Mouse (Mus musculus) hindbrain, postnatal 0 days (tissue): ENCODE data around the gene Eif2b2. TPM values are rescaled to one million over a fixed set of nuclear protein-coding genes. Genes with fewer than 3 reads are reported as not detected.

Experiments
- ATAC-seq: fragments of 200-750 bp; cut with Nextera tagmentation; 2 replicates; pipeline ENCODE4 v1.8.0; 2017; ENCODE audit warnings: mild to moderate bottlenecking, moderate TSS enrichment, moderate library complexity
- DNase-seq: peaks from one replicate; pipeline ENCODE4 v3.0.0-alpha.2; 2015; ENCODE audit warnings: low spot score
- H3K27ac ChIP-seq: fragments of 300-500 bp; sonication (generic); 2 replicates; pipeline ENCODE4 v1.5.1; 2014; ENCODE audit warnings: mild to moderate bottlenecking
- H3K27me3 ChIP-seq: fragments of 300-500 bp; sonication (generic); 2 replicates; pipeline ENCODE4 v1.6.1; 2014; ENCODE audit warnings: low read length, mixed read lengths; ENCODE audit not compliant: insufficient read depth
- H3K36me3 ChIP-seq: fragments of 300-500 bp; sonication (generic); 2 replicates; pipeline ENCODE4 v1.6.1; 2014; ENCODE audit warnings: low read length, mixed read lengths; ENCODE audit not compliant: insufficient read depth
- H3K4me1 ChIP-seq: fragments of 300-500 bp; sonication (generic); 2 replicates; pipeline ENCODE4 v1.6.1; 2014; ENCODE audit warnings: antibody characterized with exemption, low read length, mixed read lengths; ENCODE audit not compliant: insufficient read depth
- H3K4me2 ChIP-seq: fragments of 300-500 bp; sonication (generic); 2 replicates; pipeline ENCODE4 v1.6.1; 2014; ENCODE audit warnings: low read depth, mild to moderate bottlenecking, low read length, moderate library complexity, mixed read lengths
- H3K4me3 ChIP-seq: fragments of 300-500 bp; sonication (generic); 2 replicates; pipeline ENCODE4 v1.5.1; 2014; ENCODE audit warnings: low read length
- H3K9ac ChIP-seq: fragments of 300-500 bp; sonication (generic); replicated peaks from 2 replicates; pipeline ENCODE4 v1.6.1; 2014; ENCODE audit warnings: mild to moderate bottlenecking, low read length, moderate library complexity, mixed read lengths
- H3K9me3 ChIP-seq: fragments of 300-500 bp; sonication (generic); 2 replicates; pipeline ENCODE4 v1.6.1; 2016; ENCODE audit warnings: low read length, mixed read lengths
- CTCF ChIP-seq: IDR thresholded peaks from 2 replicates; pipeline ENCODE4 v1.5.1; 2016; ENCODE audit warnings: antibody characterized with exemption, control low read depth, low read depth
- WGBS: fragments of 180-500 bp; shearing (Covaris S2); extraction: QIAGEN DNeasy Blood & Tissue Kit; methylation state at CpG from one replicate; pipeline ENCODE4 v1.1.7; 2014; 5-methylcytosine and 5-hydroxymethylcytosine counted together
- polyA plus RNA-seq: library from polyadenylated mRNA; unstranded; fragments of >200 nt; fragmentation: Nextera tagmentation; extraction: Ambion mirVana; gene quantifications from 2 replicates; pipeline ENCODE4 v1.2.1, GENCODE M21; 2015
- total RNA-seq: library from RNA; depleted of rRNA; stranded (reverse); fragments of >200 nt; gene quantifications from 2 replicates; pipeline ENCODE4 v1.2.3, GENCODE M21; 2014

Eif2b2 gene
- total and polyA plus RNA-seq, 2 experiments from 2014 or later: 87.9 to 91.0 TPM

DNA sequence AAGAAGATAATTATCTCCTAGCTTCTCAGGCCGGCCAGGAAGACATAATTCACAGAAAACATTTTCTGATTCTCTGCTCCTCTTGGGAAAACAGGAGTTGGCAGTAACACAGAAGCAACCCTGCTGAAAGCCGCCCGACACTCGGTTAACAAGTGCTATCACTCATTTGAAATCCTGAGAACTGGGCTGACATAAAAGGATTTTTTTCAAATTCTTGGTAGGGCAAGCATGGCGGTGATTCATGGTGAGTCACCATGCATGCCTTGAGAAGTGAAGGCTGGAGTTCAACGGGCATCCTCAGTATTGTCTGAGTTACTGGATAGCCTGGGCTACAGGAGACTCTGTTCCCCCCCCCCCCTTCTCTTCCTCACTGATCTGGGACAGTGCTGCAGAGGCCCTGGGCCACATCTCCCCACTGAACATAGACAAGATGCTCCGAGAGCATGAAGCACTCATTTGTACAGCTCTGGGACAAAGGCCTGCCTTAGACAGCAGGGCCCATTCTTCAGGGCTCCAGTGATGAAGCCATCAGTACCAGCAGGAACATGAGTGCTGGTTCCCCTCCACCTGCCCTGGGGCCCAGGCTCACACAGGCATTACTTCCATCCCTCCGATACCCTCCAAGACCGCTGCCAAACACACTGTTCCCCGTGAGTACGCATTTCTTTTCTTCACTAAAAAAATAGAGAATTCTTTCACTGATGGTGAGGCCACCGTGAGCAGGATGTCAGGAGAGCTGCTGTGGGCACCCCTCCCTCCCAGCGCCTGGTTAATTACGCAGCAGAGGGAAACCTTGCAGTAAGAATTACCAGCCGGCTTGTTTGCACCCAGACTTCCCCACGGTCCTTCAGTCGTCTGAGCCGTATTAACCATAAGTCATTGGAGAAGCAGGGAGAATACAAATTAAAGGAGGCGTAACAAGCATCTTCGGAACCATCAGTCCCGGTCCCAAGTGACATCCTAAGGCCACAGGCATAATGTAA is 14.4 kb downstream of the Eif2b2 start:
- H3K27ac ChIP-seq: no peak overlapping the region
- H3K9me3 ChIP-seq: no peaks in the 10 kb centered on the region
- DNase-seq (peak; percentile 20), ATAC-seq (peak; percentile 24; the same call in 1 of the 2 replicates)
- TF ChIP-seq CTCF: no peak
- H3K9ac ChIP-seq: no peak overlapping the region
- H3K4me1 ChIP-seq: no peaks in the 10 kb centered on the region
- no peaks in the 10 kb centered on the region for H3K36me3 ChIP-seq
- H3K27me3 ChIP-seq: no peaks in the 10 kb centered on the region
- no peak overlapping the region for H3K4me3 ChIP-seq
- no peak overlapping the region for H3K4me2 ChIP-seq
- WGBS: 64% methylated on average over 21 of the region's 21 CpGs

DNA sequence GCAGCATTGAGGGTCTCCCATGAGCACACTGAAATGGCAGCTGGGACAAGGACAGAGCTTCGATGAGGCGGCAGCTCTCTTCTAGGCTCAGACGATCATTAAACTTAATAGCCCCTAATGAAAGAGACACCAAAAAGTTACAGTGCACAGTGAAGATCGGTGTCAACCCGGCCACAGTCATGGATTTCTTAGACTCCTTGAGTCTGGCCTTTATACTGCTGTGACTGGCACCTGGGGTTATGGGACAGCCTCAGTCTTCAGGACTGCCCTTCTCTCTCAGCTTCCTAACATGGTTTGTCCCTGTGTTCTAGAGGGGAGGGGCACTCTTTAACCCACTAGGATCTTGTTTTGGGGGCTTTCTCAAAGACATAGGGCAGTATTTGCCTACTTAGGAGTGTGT is 18.3 kb downstream of the Eif2b2 start:
- DNase-seq (no peak), ATAC-seq (no peak)
- Histone ChIP-seq H3K9ac (no peak overlapping the region), H3K36me3 (no peaks in the 10 kb centered on the region), H3K9me3 (no peaks in the 10 kb centered on the region), H3K27me3 (no peaks in the 10 kb centered on the region), H3K4me1 (no peaks in the 10 kb centered on the region), H3K4me3 (no peak overlapping the region), H3K4me2 (no peak overlapping the region), H3K27ac (no peak overlapping the region)
- TF ChIP-seq CTCF: no peak
- WGBS: 95% methylated on average over 5 of the region's 5 CpGs

DNA sequence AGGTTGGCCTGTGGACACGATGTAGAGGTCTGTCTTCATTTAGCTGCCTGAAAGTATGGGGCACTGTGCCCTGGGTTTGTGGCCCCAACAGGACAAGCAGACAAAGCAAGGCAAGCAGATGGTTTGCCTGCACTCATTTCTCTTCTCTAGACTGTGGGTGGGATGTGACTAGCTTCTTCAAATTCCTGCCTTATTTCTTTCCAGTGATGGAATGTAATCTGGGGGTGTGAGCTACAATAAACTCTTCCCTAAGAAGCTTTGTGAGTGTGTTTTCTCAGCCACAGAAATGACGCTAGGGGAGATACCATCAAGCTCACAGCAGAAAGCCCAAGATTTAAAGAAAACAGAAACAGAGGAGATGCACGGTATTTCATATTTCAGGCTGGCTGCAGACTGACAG is 32.8 kb downstream of the Eif2b2 start:
- WGBS: 84% methylated on average over 3 of the region's 3 CpGs
- TF ChIP-seq CTCF: no peak
- Histone ChIP-seq H3K27ac (no peak overlapping the region), H3K27me3 (no peaks in the 10 kb centered on the region), H3K9me3 (no peaks in the 10 kb centered on the region), H3K4me2 (no peak overlapping the region), H3K36me3 (no peaks in the 10 kb centered on the region), H3K4me1 (no peaks in the 10 kb centered on the region), H3K9ac (no peak overlapping the region), H3K4me3 (no peak overlapping the region)
- ATAC-seq (no peak), DNase-seq (no peak)

DNA sequence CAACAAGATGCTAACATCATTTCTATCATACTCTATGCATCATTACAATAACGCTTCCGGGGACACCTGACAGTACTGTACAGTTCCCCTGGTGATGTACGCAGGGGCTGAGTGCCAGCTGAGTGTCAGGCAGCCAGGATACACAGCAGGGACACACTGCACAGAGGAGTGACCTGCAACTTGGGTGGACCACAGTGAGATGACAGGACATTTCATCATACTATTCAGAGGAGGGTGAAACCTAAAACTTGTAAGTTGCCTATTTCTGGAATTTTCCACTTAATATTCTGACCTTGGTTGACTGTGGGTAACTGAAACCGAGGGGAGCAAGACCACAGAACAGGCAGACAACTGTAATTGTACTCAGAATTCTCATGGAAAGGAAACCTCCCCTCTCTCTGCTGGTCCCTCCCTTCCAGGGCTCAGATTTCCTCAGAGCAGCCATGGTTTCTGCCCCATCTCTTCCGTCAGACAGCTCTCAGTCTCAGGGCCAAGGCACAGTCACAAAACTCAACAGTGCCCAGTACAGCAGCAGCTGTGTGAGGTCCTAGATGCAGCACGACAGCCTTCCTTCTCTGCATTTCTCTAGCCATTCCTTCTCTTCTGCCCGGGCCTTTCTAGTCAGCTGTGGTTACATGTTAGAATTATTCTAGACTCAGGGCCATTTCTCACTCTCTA is 36.9 kb downstream of the Eif2b2 start:
- Histone ChIP-seq H3K4me3 (no peak overlapping the region), H3K27me3 (no peaks in the 10 kb centered on the region), H3K9me3 (no peaks in the 10 kb centered on the region), H3K27ac (no peak overlapping the region), H3K4me1 (no peaks in the 10 kb centered on the region), H3K4me2 (no peak overlapping the region), H3K36me3 (no peaks in the 10 kb centered on the region), H3K9ac (no peak overlapping the region)
- 74% methylated on average over 7 of the region's 7 CpGs for WGBS
- TF ChIP-seq CTCF: no peak
- ATAC-seq (no peak), DNase-seq (no peak)

DNA sequence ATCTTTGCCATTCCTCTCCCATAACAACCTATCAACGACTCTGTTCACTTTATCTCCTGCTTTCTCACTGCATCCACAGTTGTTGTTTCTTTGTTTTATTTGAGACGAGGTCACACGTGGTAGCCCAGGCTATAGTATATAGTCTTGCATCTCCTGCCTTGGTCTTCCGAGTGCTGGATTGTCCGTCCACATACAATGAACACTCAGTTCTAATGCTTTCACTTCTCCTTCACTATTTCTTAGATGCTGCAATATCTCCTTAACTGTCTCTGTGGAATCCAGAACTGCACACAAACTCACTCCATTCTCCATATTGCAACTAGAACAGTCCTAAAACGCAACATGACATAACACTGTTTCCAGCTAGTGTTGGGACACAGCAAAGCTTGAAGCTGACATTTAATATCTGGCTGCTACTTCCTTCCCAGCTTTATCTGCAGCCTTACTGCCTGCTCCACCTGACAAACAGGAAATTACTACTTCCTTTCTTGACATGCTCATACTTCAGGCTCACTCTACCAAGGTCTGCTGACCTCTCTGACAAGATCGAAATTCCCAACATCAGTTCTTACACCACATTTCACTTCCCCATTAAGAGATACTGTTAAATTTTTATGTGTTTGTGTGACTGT is 37.8 kb downstream of the Eif2b2 start:
- Histone ChIP-seq H3K36me3 (no peaks in the 10 kb centered on the region), H3K27ac (no peak overlapping the region), H3K9ac (no peak overlapping the region), H3K27me3 (no peaks in the 10 kb centered on the region), H3K4me2 (no peak overlapping the region), H3K4me3 (no peak overlapping the region), H3K4me1 (no peaks in the 10 kb centered on the region), H3K9me3 (no peaks in the 10 kb centered on the region)
- TF ChIP-seq CTCF: no peak
- DNase-seq (no peak), ATAC-seq (no peak)
- WGBS: 85% methylated on average over 7 of the region's 7 CpGs

DNA sequence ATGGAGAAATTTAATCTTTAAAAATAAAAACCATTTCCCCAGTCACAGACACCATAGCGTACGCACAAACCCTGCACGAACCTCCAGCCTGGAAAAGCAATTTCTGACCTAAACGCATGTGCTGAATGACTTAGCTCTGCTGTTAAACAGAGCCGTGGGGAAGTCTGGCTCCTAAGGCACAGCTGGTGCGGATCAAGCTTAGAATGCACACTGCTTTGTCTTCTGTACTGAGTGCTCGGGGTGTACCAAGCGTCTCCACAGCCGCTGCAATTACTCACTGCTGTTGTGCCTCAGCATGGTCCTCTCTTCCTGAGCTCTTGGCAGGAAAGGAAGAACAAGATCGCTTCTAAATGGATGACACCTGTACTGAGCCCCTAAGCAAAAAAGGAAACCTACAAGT is 43.2 kb downstream of the Eif2b2 start:
- Histone ChIP-seq H3K4me3 (no peak overlapping the region), H3K9ac (no peak overlapping the region), H3K27me3 (no peaks in the 10 kb centered on the region), H3K36me3 (no peaks in the 10 kb centered on the region), H3K9me3 (no peaks in the 10 kb centered on the region), H3K4me1 (no peaks in the 10 kb centered on the region), H3K4me2 (no peak overlapping the region), H3K27ac (no peak overlapping the region)
- DNase-seq (peak; percentile 38), ATAC-seq (no peak)
- WGBS: 35% methylated on average over 10 of the region's 10 CpGs
- TF ChIP-seq CTCF: no peak
